Comparison of ENCODE assay signal across 9 mouse cellular contexts in the genomic region with DNA sequence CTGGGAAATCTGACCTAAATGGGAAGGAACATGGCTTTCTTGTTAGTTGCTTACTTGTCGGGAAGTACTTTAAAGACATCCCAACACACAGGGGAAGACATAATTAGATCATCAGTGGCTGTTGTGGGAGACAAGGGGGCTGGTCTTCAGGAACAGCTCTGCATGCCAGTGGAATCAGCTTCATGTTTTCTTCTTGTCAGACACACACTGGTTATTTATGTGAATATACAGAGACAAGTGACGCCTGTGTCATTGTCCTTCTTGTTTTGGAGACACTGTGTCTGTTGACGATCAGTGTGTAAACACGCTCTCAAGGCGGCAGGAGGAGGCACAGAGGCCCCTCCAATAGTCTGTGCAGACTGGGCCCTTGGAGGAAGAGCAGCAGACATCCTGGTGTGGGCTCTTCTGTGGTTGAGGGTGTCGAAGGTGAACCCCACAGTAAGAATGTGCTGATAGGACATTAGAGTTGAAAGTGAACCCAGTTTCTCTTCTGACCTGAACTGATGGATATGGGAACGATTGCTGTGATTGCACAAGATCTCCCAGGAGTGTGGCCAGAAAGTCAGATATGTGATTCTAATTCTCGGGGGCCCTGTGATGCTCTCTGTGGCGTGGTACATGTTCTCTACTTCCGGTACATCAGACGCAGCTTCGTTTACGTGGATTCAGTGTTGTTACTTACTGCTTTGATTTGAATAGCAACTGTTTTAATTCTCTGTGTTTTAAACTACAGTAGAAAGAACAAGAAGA.
DNase-seq lines count a peak whose midpoint lies in the region; ATAC-seq and TF ChIP-seq lines count a peak whose summit lies in the region.
"Had no signal": no experiment of that assay in that cellular context is flagged by ENCODE, and none has a peak within 500 bp of the region (broad histone marks: within the 10 kb centered on the region; RNA-seq: fewer than 3 reads in every experiment).

No protein-coding gene starts in this region.

- TF ChIP-seq CTCF in layer of hippocampus, adult 2 months (conservative IDR thresholded peaks at IDR 0.05) = no peak
- TF ChIP-seq CTCF in small intestine, adult 2 months (IDR thresholded peaks at IDR 0.05; ENCODE audit: extremely low read depth, insufficient read length, insufficient replicate concordance, low read depth, low read length) = no peak

- 66% methylated on average over 13 of the region's 13 CpGs for WGBS in heart, embryonic 12.5 days
- WGBS in limb, embryonic 10.5 days = 85% methylated on average over 13 of the region's 13 CpGs
- WGBS in small intestine, adult 2 months = 77% methylated on average over 13 of the region's 13 CpGs

- H3K4me3 ChIP-seq in layer of hippocampus, adult 2 months = no peak overlapping the region
- no peak overlapping the region for H3K4me3 ChIP-seq in heart, embryonic 12.5 days
- H3K4me3 ChIP-seq in limb, embryonic 10.5 days = no peak overlapping the region
- no peak overlapping the region for H3K4me3 ChIP-seq in small intestine, adult 2 months (ENCODE audit: low read depth, low read length)

- ATAC-seq in heart, embryonic 12.5 days (ENCODE audit: insufficient number of reproducible peaks, low FRiP score) = no peak

- H3K36me3 ChIP-seq in heart, embryonic 12.5 days = no peaks in the 10 kb centered on the region
- H3K36me3 ChIP-seq in limb, embryonic 10.5 days = no peaks in the 10 kb centered on the region
- H3K36me3 ChIP-seq in small intestine, adult 2 months (ENCODE audit: control insufficient read depth, insufficient read depth, low read length) = no peaks in the 10 kb centered on the region

- no peaks in the 10 kb centered on the region for H3K27me3 ChIP-seq in heart, embryonic 12.5 days (replicated peaks)
- H3K27me3 ChIP-seq in limb, embryonic 10.5 days (ENCODE audit: low read depth, poor library complexity, severe bottlenecking) = no peaks in the 10 kb centered on the region
- H3K27me3 ChIP-seq in small intestine, adult 2 months (ENCODE audit: control insufficient read depth, insufficient read depth, low read length) = no peaks in the 10 kb centered on the region

- H3K27ac ChIP-seq in layer of hippocampus, adult 2 months = peak overlapping the region; percentile 64
- peak overlapping the region; percentile 86 for H3K27ac ChIP-seq in heart, embryonic 12.5 days (ENCODE audit: poor library complexity, severe bottlenecking)
- peak overlapping the region; percentile 50; the same call in 1 of the 2 replicates for H3K27ac ChIP-seq in limb, embryonic 10.5 days
- H3K27ac ChIP-seq in small intestine, adult 2 months (ENCODE audit: insufficient read depth, low read depth, low read length) = peak overlapping the region; percentile 92
- H3K27ac ChIP-seq: liver, embryonic 14.5 days had no signal

- H3K9me3 ChIP-seq in heart, embryonic 12.5 days (replicated peaks) = no peaks in the 10 kb centered on the region
- no peaks in the 10 kb centered on the region for H3K9me3 ChIP-seq in limb, embryonic 10.5 days (replicated peaks)

- no peak for DNase-seq in layer of hippocampus, adult 2 months (ENCODE audit: low spot score in 2 of 2)
- DNase-seq in layer of hippocampus, adult 8-10 months (ENCODE audit: low spot score in 2 of 2) = no peak
- DNase-seq in limb, embryonic 10.5 days (ENCODE audit: low spot score) = no peak
- DNase-seq in adrenal gland, adult 2 months = no peak
- no peak for DNase-seq in B cell, adult 2 months
- DNase-seq in frontal cortex, postnatal 10 days (ENCODE audit: low spot score in 2 of 2) = no peak

- no peak overlapping the region for H3K9ac ChIP-seq in heart, embryonic 12.5 days
- H3K9ac ChIP-seq: liver, embryonic 14.5 days had no signal

- peaks cover 22% of the 10 kb centered on the region for H3K4me1 ChIP-seq in heart, embryonic 12.5 days (replicated peaks)
- peaks cover 30% of the 10 kb centered on the region for H3K4me1 ChIP-seq in limb, embryonic 10.5 days
- peaks cover 5% of the 10 kb centered on the region; the same call in 1 of the 2 replicates for H3K4me1 ChIP-seq in small intestine, adult 2 months (ENCODE audit: control insufficient read depth, insufficient read depth, insufficient read length, low read length)

- TF ChIP-seq POLR2A in small intestine, adult 2 months (IDR thresholded peaks at IDR 0.05; ENCODE audit: low read depth, low read length) = no peak

- no peak overlapping the region for H3K4me2 ChIP-seq in heart, embryonic 12.5 days
